Mouse (Mus musculus): ENCODE data around the gene Cenpw.
A peak's percentile ranks its signal among the peaks of the same experiment; 100 is the strongest.

Gene Cenpw

DNA sequence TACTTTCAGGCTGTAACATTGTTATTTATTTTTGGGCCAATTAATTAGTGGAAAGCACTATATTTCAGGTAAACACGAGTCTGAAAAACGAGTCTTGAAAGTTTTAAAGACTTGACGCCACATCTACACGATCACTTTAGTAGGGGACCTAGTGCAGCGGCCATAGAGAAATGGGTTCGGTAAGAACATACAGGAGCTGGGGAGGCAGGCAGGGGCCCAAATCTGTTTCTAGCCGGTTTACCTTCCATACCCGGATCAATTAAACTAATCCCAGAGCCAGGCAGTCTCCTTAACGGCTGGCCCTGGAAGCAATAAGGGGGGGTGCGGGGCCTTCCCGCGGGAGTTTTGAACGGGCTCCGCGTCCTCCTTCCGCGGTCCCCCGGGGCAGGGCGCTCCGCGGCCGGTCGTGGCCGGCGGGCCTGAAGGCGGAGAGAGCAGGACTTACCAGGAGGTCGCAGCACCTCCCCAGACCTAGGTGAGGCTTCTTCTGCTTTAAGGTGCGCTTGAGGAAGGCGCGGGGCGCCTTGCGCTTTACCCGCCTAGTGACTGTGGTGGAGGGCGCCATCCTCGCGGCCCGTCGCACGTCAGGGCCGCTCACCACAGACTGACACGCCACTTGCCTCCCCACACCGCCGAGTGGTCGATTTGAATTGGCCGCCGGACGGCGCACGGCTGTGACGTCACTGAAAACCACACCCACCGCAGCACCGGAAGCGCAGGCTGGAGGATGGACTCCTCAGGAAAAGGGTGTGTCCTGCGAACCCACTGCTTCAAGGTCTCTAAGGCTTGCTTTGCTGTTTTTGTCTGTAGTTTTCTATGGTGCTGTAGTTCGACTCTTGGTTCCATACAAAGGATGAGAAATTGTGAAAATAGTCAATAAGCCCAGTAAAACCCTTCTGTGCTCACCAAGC is at the start of gene Cenpw:
TSS of gene Cenpw (minus strand) at position 645 of the 911 bp plus-strand sequence.
- peak; percentile 93 for DNase-seq

DNA sequence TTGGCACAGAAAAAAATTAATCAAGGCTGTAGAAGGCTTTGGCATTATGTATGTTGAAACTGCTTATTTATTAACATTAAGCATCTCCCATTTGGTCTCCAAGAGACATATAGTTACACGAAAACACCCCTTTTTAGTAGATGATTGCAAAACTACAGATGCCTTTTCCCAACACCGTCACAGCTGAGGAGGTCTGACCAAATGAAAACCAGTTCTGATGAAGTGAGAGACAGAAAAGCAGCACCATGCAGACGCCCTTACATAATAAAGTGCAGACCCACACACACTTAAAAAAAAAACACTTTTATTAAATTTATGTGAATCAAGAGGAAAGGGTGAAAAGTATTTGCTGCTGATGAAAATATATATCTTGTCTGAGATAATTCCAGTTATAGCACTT is 49.3 kb upstream of the Cenpw start:
- DNase-seq: no peak

DNA sequence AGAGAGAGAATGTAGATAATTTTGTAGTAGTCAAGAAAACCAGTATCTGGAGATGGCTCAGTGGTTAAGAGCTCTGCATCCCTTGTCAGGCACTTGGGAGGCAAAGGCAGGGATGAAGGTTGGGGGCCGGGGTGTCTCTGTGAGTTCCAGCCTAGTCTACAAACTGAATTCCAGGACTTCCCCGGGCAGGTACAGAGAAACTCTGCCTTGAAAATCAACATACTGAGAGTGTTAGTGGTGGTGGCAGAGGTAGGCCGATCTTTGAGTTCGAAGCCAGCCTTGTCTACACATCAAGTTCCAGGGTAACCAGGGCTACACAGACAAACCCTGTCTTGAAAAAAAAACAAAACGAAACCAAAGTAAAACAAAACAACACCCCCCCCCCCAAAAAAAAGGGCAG is 859 bp downstream of the Cenpw start:
- no peak for DNase-seq

DNA sequence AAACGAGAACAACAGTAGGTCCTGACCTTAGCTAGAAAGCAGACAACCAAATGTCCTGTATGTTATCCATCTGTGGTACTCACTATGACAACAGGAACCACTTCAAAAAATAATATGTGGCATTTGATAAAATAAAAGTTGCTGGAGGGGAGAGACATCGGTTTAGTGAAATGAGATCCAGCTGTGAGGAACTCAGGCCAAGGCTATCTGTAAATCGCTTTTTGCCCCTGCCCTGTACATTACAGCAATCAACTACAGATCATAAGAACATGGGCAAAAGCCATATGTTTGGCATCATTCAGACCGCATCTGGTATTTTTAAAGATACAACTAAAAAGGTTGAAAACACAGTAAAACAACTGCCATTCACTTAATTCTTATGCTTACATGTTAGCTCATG is 32.7 kb downstream of the Cenpw start:
- DNase-seq: no peak
